Mouse (Mus musculus): ENCODE measurements around the gene Pla2g1b. TPM values are rescaled to one million over a fixed set of nuclear protein-coding genes. Genes with fewer than 3 reads are reported as not detected.
A peak's percentile ranks its signal among the peaks of the same experiment; 100 is the strongest.

Pla2g1b gene
- polyA plus RNA-seq, 1 experiment from 2014 or later, result not detected

DNA sequence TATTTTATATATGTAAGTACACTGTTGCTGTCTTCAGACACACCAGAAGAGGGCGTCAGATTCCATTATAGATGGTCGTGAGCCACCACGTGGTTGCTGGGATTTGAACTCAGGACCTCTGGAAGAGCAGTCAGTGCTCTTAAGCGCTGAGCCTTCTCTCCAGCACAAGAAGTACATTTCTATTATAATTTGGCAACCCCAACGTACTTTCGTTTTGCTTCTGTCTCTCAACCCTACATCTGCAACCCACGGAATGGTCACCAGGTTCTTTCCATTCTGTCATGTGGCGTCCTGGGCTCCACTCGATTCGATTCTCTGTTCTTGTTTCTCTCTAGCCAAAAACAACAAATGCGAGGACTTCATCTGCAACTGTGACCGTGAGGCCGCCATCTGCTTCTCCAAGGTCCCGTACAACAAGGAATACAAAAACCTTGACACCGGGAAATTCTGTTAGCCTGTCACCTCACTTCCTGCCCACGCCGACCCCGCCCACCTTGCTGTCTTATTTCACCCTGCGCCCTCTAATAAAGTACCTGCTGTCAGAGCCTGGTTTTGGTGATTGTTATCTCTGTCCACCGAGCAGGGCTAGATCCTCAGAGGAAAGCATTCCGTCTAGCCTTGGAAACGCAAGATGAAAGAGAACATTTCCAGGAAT lies 8.2 kb downstream of the Pla2g1b start:
- Histone ChIP-seq H3K27ac (ENCODE audit: low read depth) (no peak overlapping the region), H3K4me2 (ENCODE audit: low read depth, low read length) (peak overlapping the region; percentile 23; the same call in 1 of the 2 replicates), H3K27me3 (ENCODE audit: insufficient read depth, low read length) (0 out of 2 replicates have a peak, but pooled peaks cover 4% of the 10 kb centered on the region), H3K9ac (replicated peaks) (no peak overlapping the region), H3K4me1 (ENCODE audit: insufficient read depth) (peaks cover 11% of the 10 kb centered on the region), H3K36me3 (replicated peaks; ENCODE audit: insufficient read depth, low read length) (no peaks in the 10 kb centered on the region; the same call in 1 of the 2 replicates), H3K9me3 (ENCODE audit: low read length) (no peaks in the 10 kb centered on the region), H3K4me3 (ENCODE audit: low read depth, low read length) (0 out of 2 replicates have a peak overlapping the region, but pooled peaks have one; percentile 5)
- WGBS (ENCODE audit: insufficient replicate concordance), result 57% methylated on average over 22 of the region's 22 CpGs
- DNase-seq, result no peak
- TF ChIP-seq EP300 (IDR thresholded peaks at IDR 0.05; ENCODE audit: low read depth) (no peak), CTCF (IDR thresholded peaks at IDR 0.05; ENCODE audit: low read depth) (no peak)
- no peak for ATAC-seq

- H3K4me3 ChIP-seq (ENCODE audit: low read depth, low read length), result peak overlapping the region; percentile 29
- peak; percentile 75 for ATAC-seq
These were observed 9.5 kb downstream of the Pla2g1b start for GRCm38 (mm10) chr5:115475337-115476106.

GRCm38 (mm10) chr5:115476107-115476727 lies 10.2 kb downstream of the Pla2g1b start:
- no peak for DNase-seq
- Histone ChIP-seq H3K9ac (replicated peaks) (peak overlapping the region; percentile 27; the same call in 1 of the 2 replicates), H3K36me3 (replicated peaks; ENCODE audit: insufficient read depth, low read length) (no peaks in the 10 kb centered on the region; the same call in 1 of the 2 replicates), H3K27ac (ENCODE audit: low read depth) (no peak overlapping the region), H3K27me3 (ENCODE audit: insufficient read depth, low read length) (no peaks in the 10 kb centered on the region), H3K4me2 (ENCODE audit: low read depth, low read length) (peak overlapping the region; percentile 66), H3K4me1 (ENCODE audit: insufficient read depth) (peaks cover 8% of the 10 kb centered on the region), H3K4me3 (ENCODE audit: low read depth, low read length) (peak overlapping the region; percentile 29), H3K9me3 (ENCODE audit: low read length) (no peaks in the 10 kb centered on the region)
- no peak for ATAC-seq
- 48% methylated on average over 12 of the region's 12 CpGs for WGBS (ENCODE audit: insufficient replicate concordance)
- TF ChIP-seq EP300 (IDR thresholded peaks at IDR 0.05; ENCODE audit: low read depth) (no peak), CTCF (IDR thresholded peaks at IDR 0.05; ENCODE audit: low read depth) (no peak)

More at GRCm38 (mm10) chr5:115475337-115476106, 9.5 kb downstream of the Pla2g1b start:
- Histone ChIP-seq H3K9me3 (ENCODE audit: low read length) (no peaks in the 10 kb centered on the region), H3K4me1 (ENCODE audit: insufficient read depth) (peaks cover 11% of the 10 kb centered on the region), H3K27ac (ENCODE audit: low read depth) (no peak overlapping the region), H3K27me3 (ENCODE audit: insufficient read depth, low read length) (0 out of 2 replicates have a peak, but pooled peaks cover 3% of the 10 kb centered on the region), H3K4me2 (ENCODE audit: low read depth, low read length) (peak overlapping the region; percentile 66), H3K9ac (replicated peaks) (peak overlapping the region; percentile 27; the same call in 1 of the 2 replicates), H3K36me3 (replicated peaks; ENCODE audit: insufficient read depth, low read length) (no peaks in the 10 kb centered on the region; the same call in 1 of the 2 replicates)
- 20% methylated on average over 22 of the region's 22 CpGs for whole genome bisulfite sequencing (ENCODE audit: insufficient replicate concordance)
- peak; percentile 55 for DNase-seq
- no peak for TF ChIP-seq EP300 (IDR thresholded peaks at IDR 0.05; ENCODE audit: low read depth)
- no peak for TF ChIP-seq CTCF (IDR thresholded peaks at IDR 0.05; ENCODE audit: low read depth)

- H3K4me2 ChIP-seq (ENCODE audit: low read depth, low read length), result no peak overlapping the region
- no peaks in the 10 kb centered on the region for H3K9me3 ChIP-seq (ENCODE audit: low read length)
- H3K27me3 ChIP-seq (ENCODE audit: insufficient read depth, low read length), result no peaks in the 10 kb centered on the region
- no peak for TF ChIP-seq EP300 (IDR thresholded peaks at IDR 0.05; ENCODE audit: low read depth)
- no peak for TF ChIP-seq CTCF (IDR thresholded peaks at IDR 0.05; ENCODE audit: low read depth)
- no peak overlapping the region for H3K4me3 ChIP-seq (ENCODE audit: low read depth, low read length)
- no peak overlapping the region for H3K27ac ChIP-seq (ENCODE audit: low read depth)
- WGBS (ENCODE audit: insufficient replicate concordance), result 74% methylated on average over 15 of the region's 15 CpGs
- no peak for DNase-seq
- H3K4me1 ChIP-seq (ENCODE audit: insufficient read depth), result peaks cover 8% of the 10 kb centered on the region
- no peaks in the 10 kb centered on the region; the same call in 1 of the 2 replicates for H3K36me3 ChIP-seq (replicated peaks; ENCODE audit: insufficient read depth, low read length)
- no peak for ATAC-seq
- no peak overlapping the region for H3K9ac ChIP-seq (replicated peaks)
These were observed 13.5 kb downstream of the Pla2g1b start for GRCm38 (mm10) chr5:115479561-115479960.

DNA sequence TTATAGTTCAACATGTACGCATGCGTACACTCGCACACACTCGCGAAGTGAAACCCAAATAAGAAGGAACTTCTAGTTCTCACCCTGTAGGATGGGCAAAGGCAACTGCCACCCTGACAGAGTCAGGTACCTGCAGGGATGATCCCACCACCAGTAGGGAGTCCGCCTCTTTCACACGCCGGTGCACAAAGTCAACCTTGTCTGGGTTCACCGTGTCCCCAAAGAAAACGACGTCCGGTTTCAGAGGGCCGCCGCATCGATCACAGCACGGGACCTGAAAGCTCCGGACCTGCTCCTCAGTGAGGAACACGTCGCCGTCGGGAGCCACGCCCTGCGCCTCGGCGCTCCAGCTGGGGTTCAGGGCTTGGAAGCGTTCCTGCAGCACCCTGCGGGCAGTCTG lies 14.0 kb downstream of the Pla2g1b start:
- Histone ChIP-seq H3K4me2 (ENCODE audit: low read depth, low read length) (peak overlapping the region; percentile 64), H3K4me1 (ENCODE audit: insufficient read depth) (peaks cover 14% of the 10 kb centered on the region), H3K36me3 (replicated peaks; ENCODE audit: insufficient read depth, low read length) (no peaks in the 10 kb centered on the region; the same call in 1 of the 2 replicates), H3K9me3 (ENCODE audit: low read length) (no peaks in the 10 kb centered on the region), H3K9ac (replicated peaks) (peak overlapping the region; percentile 30; the same call in 1 of the 2 replicates), H3K4me3 (ENCODE audit: low read depth, low read length) (peak overlapping the region; percentile 31), H3K27me3 (ENCODE audit: insufficient read depth, low read length) (no peaks in the 10 kb centered on the region), H3K27ac (ENCODE audit: low read depth) (no peak overlapping the region)
- no peak for TF ChIP-seq CTCF (IDR thresholded peaks at IDR 0.05; ENCODE audit: low read depth)
- no peak for TF ChIP-seq EP300 (IDR thresholded peaks at IDR 0.05; ENCODE audit: low read depth)
- whole genome bisulfite sequencing (ENCODE audit: insufficient replicate concordance), result 33% methylated on average over 27 of the region's 27 CpGs
- ATAC-seq (0 out of 2 replicates have a peak, but pooled peaks have one; percentile 2), DNase-seq (peak; percentile 49)

Measured in liver, postnatal 0 days (tissue).